Mouse (Mus musculus): ENCODE measurements around the gene Slc25a47.
"Not testable (repeated sequence)": the region's sequence is repeated elsewhere in the genome, so short reads cannot be mapped to it uniquely, and the experiment has no call there.

Slc25a47 gene

GRCm38 (mm10) chr12:108826958-108827535 is 8.8 kb upstream of the Slc25a47 start:
- no peak for DNase-seq (ENCODE audit: low read depth)

- DNase-seq (ENCODE audit: low read depth), result no peak
Measured at GRCm38 (mm10) chr12:108827641-108828040, 8.2 kb upstream of the Slc25a47 start.

- no peak for DNase-seq (ENCODE audit: low read depth)
Measured at GRCm38 (mm10) chr12:108829636-108830035, 6.2 kb upstream of the Slc25a47 start.

- DNase-seq (ENCODE audit: low read depth), result no peak
Measured at GRCm38 (mm10) chr12:108830358-108830757, 5.5 kb upstream of the Slc25a47 start.

- no peak for DNase-seq (ENCODE audit: low read depth)
Measured at GRCm38 (mm10) chr12:108831966-108832643, 3.7 kb upstream of the Slc25a47 start.

- no peak for DNase-seq (ENCODE audit: low read depth)
Measured at GRCm38 (mm10) chr12:108832851-108833250, 3.0 kb upstream of the Slc25a47 start.

GRCm38 (mm10) chr12:108833408-108833807 is 2.4 kb upstream of the Slc25a47 start:
- DNase-seq (ENCODE audit: low read depth), result no peak

GRCm38 (mm10) chr12:108834337-108834736 is 1.5 kb upstream of the Slc25a47 start:
- no peak for DNase-seq (ENCODE audit: low read depth)

GRCm38 (mm10) chr12:108834786-108835185 is 1.1 kb upstream of the Slc25a47 start:
- no peak for DNase-seq (ENCODE audit: low read depth)

GRCm38 (mm10) chr12:108835208-108835839 is 522 bp upstream of the Slc25a47 start:
- DNase-seq (ENCODE audit: low read depth), result no peak

GRCm38 (mm10) chr12:108836722-108837121 is 876 bp downstream of the Slc25a47 start:
- no peak for DNase-seq (ENCODE audit: low read depth)

GRCm38 (mm10) chr12:108841181-108841580 is 5.3 kb downstream of the Slc25a47 start:
- DNase-seq (ENCODE audit: low read depth), result no peak

- DNase-seq (ENCODE audit: low read depth), result no peak
Measured at GRCm38 (mm10) chr12:108842663-108843062, 6.8 kb downstream of the Slc25a47 start.

- DNase-seq (ENCODE audit: low read depth), result not testable (repeated sequence)
Measured at GRCm38 (mm10) chr12:108848033-108848432, 12.2 kb downstream of the Slc25a47 start.

- no peak for DNase-seq (ENCODE audit: low read depth)
Measured at GRCm38 (mm10) chr12:108849488-108850022, 13.7 kb downstream of the Slc25a47 start.

GRCm38 (mm10) chr12:108850129-108850528 is 14.3 kb downstream of the Slc25a47 start:
- DNase-seq (ENCODE audit: low read depth), result no peak

- no peak for DNase-seq (ENCODE audit: low read depth)
Measured at GRCm38 (mm10) chr12:108850886-108851285, 15.0 kb downstream of the Slc25a47 start.

GRCm38 (mm10) chr12:108852822-108853221 is 17.0 kb downstream of the Slc25a47 start:
- DNase-seq (ENCODE audit: low read depth), result no peak

GRCm38 (mm10) chr12:108855081-108855480 is 19.2 kb downstream of the Slc25a47 start:
- DNase-seq (ENCODE audit: low read depth), result no peak

- DNase-seq (ENCODE audit: low read depth), result no peak
Measured at GRCm38 (mm10) chr12:108856186-108856585, 20.3 kb downstream of the Slc25a47 start.

- DNase-seq (ENCODE audit: low read depth), result no peak
Measured at GRCm38 (mm10) chr12:108857109-108857508, 21.3 kb downstream of the Slc25a47 start.

- DNase-seq (ENCODE audit: low read depth), result no peak
Measured at GRCm38 (mm10) chr12:108857589-108858184, 21.8 kb downstream of the Slc25a47 start.

- DNase-seq (ENCODE audit: low read depth), result no peak
Measured at GRCm38 (mm10) chr12:108858486-108858885, 22.6 kb downstream of the Slc25a47 start.

Measured in induced T-regulatory cell, adult 2 months (primary cell).